ENCODE assay signal across 7 mouse cellular contexts in genomic region chr1:132317413-132317812, GRCm38 (mm10). TPM values are rescaled to one million over a fixed set of nuclear protein-coding genes. Genes with fewer than 3 reads are reported as not detected.
DNase-seq lines count a peak whose midpoint lies in the region; ATAC-seq lines count a peak whose summit lies in the region.

No protein-coding gene starts in this region.

- H3K9me3 ChIP-seq in hindbrain, embryonic 12.5 days (replicated peaks), result no peaks in the 10 kb centered on the region
- no peaks in the 10 kb centered on the region for H3K9me3 ChIP-seq in stomach, embryonic 15.5 days

- H3K4me3 ChIP-seq in hindbrain, embryonic 12.5 days, result peak overlapping the region; percentile 66
- H3K4me3 ChIP-seq in stomach, embryonic 15.5 days (replicated peaks), result peak overlapping the region; percentile 62

- peak overlapping the region; percentile 84 for H3K27ac ChIP-seq in hindbrain, embryonic 12.5 days
- H3K27ac ChIP-seq in stomach, embryonic 15.5 days, result peak overlapping the region; percentile 70; the same call in 1 of the 2 replicates

- H3K4me2 ChIP-seq in hindbrain, embryonic 12.5 days (replicated peaks), result peak overlapping the region; percentile 63
- peak overlapping the region; percentile 99 for H3K4me2 ChIP-seq in stomach, embryonic 15.5 days

- ATAC-seq in hindbrain, embryonic 12.5 days (ENCODE audit: low FRiP score), result no peak
- ATAC-seq in stomach, embryonic 15.5 days (ENCODE audit: insufficient read depth, low FRiP score, low read depth), result no peak
- no peak for ATAC-seq in cerebellum, adult (ENCODE audit: insufficient number of reproducible peaks, low FRiP score, low TSS enrichment)

- H3K27me3 ChIP-seq in hindbrain, embryonic 12.5 days, result 0 out of 2 replicates have a peak, but pooled peaks cover 3% of the 10 kb centered on the region
- H3K27me3 ChIP-seq in stomach, embryonic 15.5 days (replicated peaks), result peaks cover 19% of the 10 kb centered on the region; the same call in 1 of the 2 replicates

- peaks cover 61% of the 10 kb centered on the region for H3K4me1 ChIP-seq in hindbrain, embryonic 12.5 days
- peaks cover 31% of the 10 kb centered on the region for H3K4me1 ChIP-seq in stomach, embryonic 15.5 days

- WGBS in hindbrain, embryonic 12.5 days, result 28% methylated on average over 4 of the region's 4 CpGs
- WGBS in stomach, embryonic 15.5 days, result 65% methylated on average over 4 of the region's 4 CpGs

- H3K36me3 ChIP-seq in hindbrain, embryonic 12.5 days, result no peaks in the 10 kb centered on the region
- no peaks in the 10 kb centered on the region for H3K36me3 ChIP-seq in stomach, embryonic 15.5 days

- peak; percentile 38 to 72 for DNase-seq in urinary bladder, postnatal 36 days (ENCODE audit: low spot score in 2 of 2)
- no peak for DNase-seq in urinary bladder, postnatal 4 days (ENCODE audit: low spot score in 2 of 2)
- peak; percentile 86 to 90 for DNase-seq in lung, adult 18-20 months
- DNase-seq in retina, postnatal 1 day, result no peak

- H3K9ac ChIP-seq in hindbrain, embryonic 12.5 days, result peak overlapping the region; percentile 89
- H3K9ac ChIP-seq in stomach, embryonic 15.5 days, result no peak overlapping the region

RNA-seq across cellular contexts. Expression of gene Nuak2, which starts 1.5 kb away (rescaled TPM):
- polyA plus RNA-seq in hindbrain, embryonic 12.5 days (2016; fragmentation: Nextera tagmentation; extraction: Ambion mirVana), result 29.7 and 30.0 TPM in 2 replicates
- 6.1 and 6.5 TPM in 2 replicates for polyA plus RNA-seq in stomach, embryonic 15.5 days (2015; fragmentation: Nextera tagmentation; extraction: Ambion mirVana)

RNA-seq across cellular contexts. Expression of gene Klhdc8a, which starts 19.0 kb away (rescaled TPM):
- polyA plus RNA-seq in hindbrain, embryonic 12.5 days (2016; fragmentation: Nextera tagmentation; extraction: Ambion mirVana), result 5.1 and 5.3 TPM in 2 replicates
- 0.14 and 0.15 TPM in 2 replicates for polyA plus RNA-seq in stomach, embryonic 15.5 days (2015; fragmentation: Nextera tagmentation; extraction: Ambion mirVana)

Comparison
In these comparisons a context has a peak if more than half of its experiments do, and no peak if none do; other contexts are left out.
1. DNase-seq: peak in urinary bladder, postnatal 36 days (2 of 2) and lung, adult 18-20 months (2 of 2); none in urinary bladder, postnatal 4 days (0 of 2) and retina, postnatal 1 day (single experiment).